Mouse (Mus musculus): ENCODE measurements around the gene St7. TPM values are rescaled to one million over a fixed set of nuclear protein-coding genes. Genes with fewer than 3 reads are reported as not detected.

St7 gene
- total RNA-seq, 2 experiments from 2014 or later = 30.0 to 45.5 TPM

DNA sequence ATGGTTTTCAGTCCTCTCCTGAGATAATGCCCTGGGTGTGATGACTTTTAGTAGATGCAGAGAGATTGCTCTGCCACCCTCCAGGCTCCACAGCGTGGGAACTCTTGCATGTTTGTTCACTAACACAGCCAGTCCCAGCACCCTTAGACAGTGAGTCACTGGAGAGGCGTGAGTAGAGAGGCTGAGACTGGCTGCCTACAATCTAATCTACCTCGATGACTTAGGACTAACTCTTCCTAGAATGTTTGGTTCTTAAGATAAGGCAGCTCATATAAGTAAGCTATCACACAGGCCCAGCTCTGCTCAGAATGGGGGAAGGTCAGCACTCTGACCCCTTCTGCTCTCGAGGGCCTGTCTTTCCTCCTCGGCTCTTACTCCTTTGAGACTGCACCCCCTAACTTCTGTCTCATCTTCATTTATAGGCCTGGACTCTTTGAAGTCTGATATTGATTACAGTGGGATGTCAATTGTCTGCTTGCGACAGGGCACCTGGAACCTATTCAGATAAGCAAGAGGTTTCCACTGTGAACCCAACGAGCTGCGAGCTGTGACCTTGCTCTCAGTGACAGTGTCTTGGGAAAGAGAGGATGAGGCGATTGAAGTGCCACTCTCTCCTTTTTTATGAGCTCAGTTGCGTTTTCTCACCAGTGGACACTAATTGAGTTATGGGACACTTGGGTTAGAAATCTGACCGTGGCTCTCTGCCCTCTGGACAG, 246.1 kb downstream of the St7 start:
- no peak for ATAC-seq (replicated peaks; ENCODE audit: poor library complexity, severe bottlenecking)

DNA sequence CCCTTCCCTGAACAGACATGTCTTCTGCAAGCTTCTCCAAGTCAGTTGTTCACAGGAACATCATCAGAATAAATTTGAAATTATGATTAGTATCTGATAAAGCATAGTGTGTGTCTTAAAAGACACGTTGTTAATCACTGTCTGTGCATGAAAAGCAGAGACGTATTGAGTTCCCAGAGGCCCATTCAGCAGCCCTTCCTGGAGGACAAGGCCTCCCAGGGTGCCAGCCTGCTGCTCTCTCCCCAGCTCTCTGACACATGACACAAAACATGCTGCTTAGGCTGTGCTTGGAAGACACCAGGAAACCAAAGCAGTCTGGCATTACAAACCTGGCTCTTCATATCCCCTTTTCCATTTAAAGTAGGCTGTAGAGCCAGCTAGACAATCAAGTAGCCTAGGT, 249.2 kb downstream of the St7 start:
- ATAC-seq (replicated peaks; ENCODE audit: poor library complexity, severe bottlenecking) = no peak

DNA sequence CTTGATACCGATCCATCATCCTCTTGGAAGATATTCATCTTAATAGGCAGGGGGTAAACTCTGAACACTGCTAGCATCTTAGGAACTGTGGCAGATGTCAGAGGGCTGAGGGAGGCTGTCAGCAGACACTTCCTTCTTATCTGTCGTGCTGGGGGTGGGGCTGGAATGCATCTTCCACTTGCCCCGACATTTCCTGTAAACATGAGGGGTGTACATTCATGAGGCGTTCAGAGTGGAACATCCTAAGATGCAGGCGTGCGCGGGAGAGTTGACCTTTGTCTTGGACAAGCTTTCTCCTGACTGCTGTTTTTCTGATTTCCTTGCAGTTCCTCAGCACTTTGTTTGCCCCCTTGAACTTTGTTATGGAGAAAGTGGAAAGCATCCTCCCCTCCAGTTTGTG, 249.6 kb downstream of the St7 start:
- ATAC-seq (replicated peaks; ENCODE audit: poor library complexity, severe bottlenecking) = no peak

DNA sequence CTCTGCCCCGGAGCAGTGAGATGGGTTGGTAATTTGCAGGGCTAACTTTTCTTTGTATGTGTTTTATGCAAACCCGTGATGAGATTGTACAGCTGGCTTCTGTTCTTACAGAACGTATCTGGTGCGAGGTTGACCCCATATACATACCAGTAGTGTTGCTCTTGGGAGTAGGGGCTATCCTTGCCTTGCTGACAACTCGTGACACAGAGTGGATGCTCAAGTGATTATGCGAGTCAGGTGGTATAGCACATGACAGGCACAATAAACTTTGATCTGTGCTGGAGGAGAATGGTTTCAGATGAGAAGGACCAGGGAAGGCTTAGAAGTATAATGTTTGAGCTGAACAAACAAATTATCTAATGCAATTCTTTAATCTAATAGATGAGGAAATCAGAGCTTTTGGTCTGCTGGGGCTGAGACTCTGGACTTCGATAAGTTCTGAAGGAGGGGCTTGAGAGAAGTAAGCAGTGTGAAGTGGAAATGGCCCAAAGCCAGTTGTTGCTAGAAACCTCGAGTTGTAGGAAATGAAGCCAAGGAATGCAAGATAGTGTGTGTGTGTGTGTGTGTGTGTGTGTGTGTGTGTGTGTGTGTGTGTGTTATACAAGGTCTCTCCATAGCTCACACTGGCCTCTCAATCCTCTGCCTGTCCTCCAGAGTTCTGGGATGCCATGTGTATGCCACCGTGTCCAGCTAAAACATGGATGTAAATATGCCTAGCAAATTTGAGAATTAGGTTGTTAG, 251.3 kb downstream of the St7 start:
- no peak for ATAC-seq (replicated peaks; ENCODE audit: poor library complexity, severe bottlenecking)

DNA sequence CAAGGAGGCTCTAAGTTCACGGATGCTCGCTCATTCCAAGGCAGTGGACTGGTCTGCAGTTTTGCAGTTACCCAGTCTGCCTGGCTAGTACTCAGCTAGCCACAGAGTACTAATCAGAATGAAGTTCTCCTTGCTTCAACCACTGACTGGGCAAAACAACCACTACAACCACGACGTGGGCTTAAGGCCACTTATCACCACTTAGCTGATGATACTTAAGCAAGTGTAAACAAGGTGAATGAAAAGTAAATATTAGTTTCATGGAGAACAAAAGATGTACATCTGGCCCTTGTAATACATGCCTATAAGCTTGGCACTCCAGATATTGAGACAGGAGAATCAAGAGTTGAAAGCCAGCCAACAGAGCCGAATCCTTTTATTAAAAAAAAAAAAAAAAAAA, 253.7 kb downstream of the St7 start:
- ATAC-seq (replicated peaks; ENCODE audit: poor library complexity, severe bottlenecking) = no peak

DNA sequence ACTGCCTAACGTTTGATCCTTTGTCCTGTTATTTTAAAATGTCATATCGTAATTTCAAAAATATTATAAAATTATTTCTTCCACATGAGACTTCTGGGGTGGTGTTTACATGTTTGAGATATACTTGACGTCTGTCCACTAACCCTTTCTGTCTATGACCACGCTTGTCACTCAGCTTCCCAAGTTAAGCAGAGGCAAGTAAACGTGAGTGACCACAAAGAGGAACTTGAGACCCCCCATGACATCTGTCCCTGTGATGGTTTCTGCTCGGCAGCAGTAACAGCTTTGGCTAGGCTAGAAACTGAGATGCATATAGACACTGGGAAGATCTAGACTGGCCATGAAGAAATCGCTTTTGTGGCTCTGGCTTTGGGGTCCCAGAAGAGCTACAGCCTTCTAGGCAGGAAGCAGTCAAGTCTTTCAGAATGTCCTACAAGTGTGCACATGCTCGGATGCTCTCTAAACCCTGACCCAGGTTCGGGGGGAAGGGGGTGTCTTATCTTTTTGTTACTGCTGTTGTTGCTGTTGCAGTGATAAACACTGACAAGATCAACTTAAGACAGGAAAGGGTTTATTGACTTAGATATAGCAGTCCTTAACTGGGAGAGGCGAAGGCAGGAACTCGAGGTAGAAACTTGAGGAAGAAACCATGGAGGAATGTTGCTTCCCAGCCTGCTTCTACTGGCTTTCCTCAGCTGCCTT, 254.5 kb downstream of the St7 start:
- peak; percentile 93 for ATAC-seq (replicated peaks; ENCODE audit: poor library complexity, severe bottlenecking)

DNA sequence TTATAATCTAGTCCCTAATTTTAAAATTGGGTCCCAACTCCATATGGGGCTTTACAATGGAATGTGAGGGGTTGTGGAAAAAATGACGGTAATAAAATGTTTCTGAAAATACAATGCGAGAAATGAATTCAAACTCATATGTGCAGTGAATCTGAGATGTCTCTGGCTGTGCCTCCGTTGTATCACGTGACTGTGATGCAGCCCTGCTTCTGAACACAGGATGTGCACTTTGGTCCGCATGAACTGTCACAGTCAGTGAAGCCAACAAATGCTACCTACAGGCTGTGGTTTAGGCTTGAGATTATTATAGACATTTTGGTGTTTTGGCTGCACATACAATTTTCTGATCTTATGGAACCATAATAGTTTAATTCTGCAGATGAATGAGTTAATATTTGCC, 256.4 kb downstream of the St7 start:
- ATAC-seq (replicated peaks; ENCODE audit: poor library complexity, severe bottlenecking) = no peak

DNA sequence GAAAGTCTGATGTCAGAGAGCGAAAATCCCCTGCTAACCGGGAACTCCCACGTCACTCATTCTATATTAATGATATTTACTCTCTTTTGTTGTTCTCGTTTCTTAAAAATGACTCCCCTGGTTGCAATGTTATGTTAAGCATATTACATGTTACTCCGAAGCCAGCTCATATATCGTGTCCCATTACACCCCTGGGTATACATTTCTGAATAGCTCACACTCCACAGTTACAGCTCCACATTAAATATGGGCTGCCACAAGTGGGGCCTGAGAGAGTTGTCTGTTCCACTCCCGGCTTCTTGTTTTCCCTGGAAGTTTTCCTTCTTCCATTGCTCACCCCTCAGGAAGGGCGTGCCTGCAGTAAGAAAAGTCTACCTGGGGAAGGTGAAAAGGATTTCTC, 259.0 kb downstream of the St7 start:
- no peak for ATAC-seq (replicated peaks; ENCODE audit: poor library complexity, severe bottlenecking)

DNA sequence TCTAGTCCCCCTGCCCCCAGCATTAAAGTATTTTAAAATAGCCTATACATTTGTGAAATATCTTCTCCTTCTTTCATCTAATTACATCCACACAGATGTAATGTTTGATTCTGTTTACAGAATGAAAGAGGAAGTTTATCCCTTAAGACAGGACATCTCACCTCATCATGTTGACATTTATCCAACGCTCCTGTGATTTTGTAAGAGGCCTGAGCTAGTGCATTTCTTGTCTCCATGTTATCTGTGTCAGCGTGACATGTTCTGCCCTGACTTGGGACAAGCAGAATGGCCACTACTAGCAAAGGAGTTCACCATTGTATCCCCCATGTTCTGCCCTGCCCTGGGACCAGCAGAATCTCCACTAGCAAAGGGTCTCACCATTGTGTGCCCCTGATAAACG, 270.7 kb downstream of the St7 start:
- no peak for ATAC-seq (replicated peaks; ENCODE audit: poor library complexity, severe bottlenecking)

DNA sequence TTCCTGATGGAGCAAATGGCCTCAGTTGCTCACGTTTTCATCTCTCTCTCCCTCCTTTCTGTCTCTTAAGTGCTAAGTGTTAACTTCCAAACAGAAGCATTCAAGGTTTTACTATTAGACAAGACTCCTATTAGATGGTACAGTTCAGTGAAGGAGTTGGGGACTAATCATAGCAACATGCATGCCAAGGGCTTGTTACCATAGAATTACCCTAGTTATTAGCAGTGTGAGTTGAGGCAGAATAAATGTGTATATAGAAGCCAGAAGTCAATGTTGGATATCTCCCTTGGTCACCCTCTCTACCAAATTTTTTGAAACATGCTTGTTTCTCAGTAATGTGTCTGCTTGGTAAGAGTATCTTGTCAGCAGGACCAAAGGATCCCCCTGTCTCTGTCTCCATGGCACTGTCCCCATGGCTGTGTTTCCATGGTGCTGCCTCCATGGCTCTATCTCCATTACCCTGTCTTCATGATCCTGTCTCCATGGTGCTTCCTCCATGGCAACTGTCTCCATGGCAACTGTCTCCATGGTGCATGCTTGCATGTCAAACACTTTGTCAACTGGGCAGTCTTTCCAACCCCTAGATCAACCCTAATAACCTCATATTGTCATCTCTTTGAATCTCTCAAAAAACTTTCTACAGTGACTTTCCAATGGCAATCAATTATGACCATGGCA, 275.9 kb downstream of the St7 start:
- ATAC-seq (replicated peaks; ENCODE audit: poor library complexity, severe bottlenecking) = no peak

DNA sequence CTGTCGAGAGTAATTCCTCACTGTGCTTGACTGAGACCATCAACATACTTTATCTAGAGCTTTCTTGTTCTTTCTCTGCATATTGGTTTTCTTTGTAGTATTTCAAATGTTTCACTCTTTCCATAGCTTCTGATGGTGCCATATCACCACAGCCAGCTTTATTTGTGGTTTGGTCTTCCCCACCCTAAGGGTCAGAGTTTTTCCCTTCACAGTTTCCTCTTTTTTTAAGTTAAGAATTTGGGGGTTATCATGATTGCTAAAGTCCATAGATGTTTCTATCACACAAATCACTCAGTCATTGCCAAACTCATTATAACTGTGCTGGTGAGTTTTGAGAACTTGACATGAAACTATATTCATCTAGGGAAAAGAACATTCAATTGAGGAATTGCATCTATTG, 277.1 kb downstream of the St7 start:
- ATAC-seq (replicated peaks; ENCODE audit: poor library complexity, severe bottlenecking) = peak; percentile 63

DNA sequence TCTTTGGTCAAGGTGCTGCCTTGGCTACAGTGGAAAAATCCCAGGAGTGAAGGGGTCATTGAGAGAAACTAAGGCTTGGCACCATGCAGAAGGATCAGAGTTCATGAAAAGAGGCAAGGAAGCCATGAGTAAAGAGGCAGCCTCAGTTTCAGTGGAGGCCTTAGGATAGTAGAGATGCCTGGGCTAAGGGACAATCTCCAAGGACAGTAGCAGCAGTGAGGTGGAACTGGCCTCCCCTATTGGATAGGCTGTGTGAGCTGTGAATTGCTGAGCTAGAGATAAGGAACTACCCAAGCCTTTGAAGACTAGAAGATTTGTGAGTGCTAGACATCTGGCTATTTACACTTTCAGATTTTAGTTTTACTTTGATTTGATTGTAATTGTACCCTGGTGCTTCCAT, 278.7 kb downstream of the St7 start:
- ATAC-seq (replicated peaks; ENCODE audit: poor library complexity, severe bottlenecking) = no peak

DNA sequence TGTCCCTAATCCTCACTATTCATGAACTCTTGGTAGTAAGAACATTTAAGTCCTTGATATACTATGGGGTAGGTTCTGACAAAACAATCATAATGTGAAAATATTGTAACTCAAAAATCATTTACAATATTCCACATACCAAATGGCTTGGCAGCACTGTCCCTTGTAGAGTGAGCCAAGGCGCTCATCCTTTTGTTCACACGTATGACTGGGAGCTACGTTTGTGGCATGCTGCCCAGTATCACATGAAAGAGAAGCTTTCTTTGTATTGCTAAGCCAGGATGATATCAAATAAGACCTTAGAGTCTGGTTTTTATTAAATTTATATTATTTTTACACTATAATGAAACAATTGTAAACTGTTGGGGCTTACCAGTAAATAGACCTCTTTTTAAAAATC, 281.7 kb downstream of the St7 start:
- ATAC-seq (replicated peaks; ENCODE audit: poor library complexity, severe bottlenecking) = no peak

DNA sequence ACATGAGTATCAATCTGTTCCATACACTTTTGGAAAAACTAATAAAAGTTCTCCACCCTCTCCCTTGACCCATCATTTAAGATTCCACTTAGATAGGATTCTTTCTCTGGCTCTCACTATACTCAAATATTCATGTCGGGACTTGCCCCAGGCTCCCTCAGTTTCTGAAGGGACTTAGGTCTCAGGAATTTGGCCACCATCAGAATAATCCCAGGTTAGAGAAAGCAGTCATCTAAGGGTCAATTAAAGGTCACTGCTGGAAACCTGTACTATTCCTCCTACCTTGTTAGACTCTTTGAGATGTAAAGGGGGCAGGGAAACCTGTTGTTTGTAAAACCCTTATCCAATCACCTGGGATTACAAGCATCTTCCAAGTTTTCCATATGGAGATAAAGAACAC, 284.4 kb downstream of the St7 start:
- ATAC-seq (replicated peaks; ENCODE audit: poor library complexity, severe bottlenecking) = no peak

DNA sequence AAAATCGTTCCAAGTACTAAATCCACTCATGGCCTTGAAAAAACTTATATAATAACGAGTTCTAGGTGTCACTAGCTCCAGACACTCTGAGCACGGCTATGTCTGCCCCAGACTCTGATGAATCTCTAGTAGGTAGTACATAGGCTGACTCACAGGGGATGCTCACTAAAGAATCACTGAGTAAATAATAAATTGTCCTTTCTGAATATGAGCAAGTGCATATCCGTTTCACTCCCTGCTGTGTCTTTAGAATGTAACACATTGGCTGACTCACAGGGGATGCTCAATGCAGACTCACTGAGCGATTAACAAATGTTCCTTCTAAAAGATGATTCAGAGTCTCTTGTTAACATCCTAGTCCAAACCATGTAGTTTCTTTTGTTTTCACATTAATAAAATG, 285.6 kb downstream of the St7 start:
- no peak for ATAC-seq (replicated peaks; ENCODE audit: poor library complexity, severe bottlenecking)

DNA sequence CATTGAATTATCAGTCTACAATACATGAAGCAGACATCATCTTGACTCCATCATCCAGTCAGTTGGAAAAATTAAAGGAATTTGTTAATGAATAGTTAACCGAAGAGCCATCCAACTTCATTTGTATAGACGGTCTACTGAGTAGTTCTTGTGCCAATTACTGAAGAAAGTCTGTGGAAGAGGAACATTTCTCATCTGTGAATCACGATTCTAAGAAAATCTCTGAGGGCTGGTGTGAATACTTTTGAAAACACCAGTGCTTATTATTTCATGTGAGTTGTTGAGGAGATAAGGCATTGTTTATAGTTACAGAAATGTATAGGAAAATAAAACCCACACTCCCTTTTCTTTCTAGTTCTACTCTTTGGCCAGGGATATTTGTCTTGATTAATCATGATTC, 286.1 kb downstream of the St7 start:
- ATAC-seq (replicated peaks; ENCODE audit: poor library complexity, severe bottlenecking) = no peak

DNA sequence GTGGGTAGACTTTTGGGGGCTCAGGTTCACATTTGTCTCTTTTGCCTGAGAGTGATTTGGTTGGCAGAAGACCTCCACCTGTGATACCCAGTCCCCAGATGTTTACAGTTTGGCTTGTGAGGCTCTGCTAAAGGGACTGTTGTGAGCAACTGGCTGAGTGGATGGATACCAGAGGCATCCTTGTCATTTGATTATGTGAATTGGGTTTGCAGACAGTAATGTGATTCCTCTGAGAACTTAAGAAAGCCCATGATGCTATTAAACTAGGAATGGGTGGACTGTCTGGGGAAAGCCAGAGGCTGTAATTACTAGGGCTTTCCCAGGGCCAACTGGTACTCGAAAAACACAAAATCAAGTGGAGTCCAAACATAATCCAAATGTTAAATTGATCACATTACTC, 286.6 kb downstream of the St7 start:
- ATAC-seq (replicated peaks; ENCODE audit: poor library complexity, severe bottlenecking) = no peak

DNA sequence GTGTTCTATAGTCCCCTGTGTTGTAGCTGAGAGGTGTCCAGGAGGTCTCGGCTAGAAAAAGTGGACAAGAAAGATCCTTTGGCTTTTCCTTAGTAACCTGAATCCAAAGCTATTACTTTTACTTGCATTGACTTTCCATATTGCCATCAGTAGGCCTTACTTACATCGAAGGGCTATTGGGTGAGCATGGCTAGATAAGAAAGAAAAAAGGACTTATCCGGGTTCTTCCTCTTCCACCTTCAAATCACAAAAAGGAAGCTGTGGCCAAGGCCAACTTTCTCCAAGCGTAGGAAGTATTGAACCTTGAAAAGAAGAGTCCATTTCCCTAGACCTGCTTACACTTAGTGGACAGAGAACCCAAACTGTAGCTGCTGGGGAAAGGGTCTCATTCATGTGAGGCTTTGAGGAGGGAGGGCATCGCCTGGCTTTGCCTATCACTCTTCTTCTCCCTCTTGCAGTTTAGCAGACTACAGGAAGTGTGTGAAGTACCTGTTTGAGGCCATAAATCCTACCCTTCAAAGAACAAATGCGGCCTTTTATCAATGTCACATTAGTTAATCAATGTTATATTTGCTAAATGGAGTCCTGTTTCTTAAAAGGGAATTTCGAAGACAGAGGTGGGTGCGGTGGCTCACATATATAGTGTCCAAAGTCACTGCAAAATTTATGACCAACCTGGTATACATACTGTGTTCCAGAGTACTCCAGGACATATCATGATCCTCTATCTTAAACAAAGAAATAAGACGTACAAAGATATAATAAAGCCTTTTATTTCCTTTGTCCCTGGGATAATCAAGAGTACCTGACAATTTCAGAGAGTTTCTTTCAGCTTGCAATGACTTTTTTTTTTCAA, 297.7 kb downstream of the St7 start:
- no peak for ATAC-seq (replicated peaks; ENCODE audit: poor library complexity, severe bottlenecking)

DNA sequence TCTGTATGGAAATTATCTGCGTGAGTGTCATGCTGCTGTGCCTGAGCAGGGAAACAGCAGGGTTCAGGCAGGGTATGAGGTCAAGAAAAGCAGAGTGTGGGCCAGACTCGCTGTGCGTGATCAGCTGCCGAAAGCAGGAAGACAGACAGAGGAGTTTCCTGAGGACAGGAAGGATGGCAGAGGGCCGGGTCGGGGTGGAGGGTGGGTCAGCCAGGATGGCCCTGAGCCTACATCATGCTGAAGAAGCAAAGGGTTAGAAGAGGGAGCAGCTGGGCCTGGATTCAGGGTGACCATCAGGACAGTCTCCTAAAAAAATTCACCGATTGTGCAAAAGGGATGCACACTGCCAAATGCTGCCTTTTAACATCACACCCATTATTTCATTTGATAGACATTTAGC, 298.9 kb downstream of the St7 start:
- ATAC-seq (replicated peaks; ENCODE audit: poor library complexity, severe bottlenecking) = no peak

All from granulocyte monocyte progenitor cell, adult 5-6 weeks (primary cell).